Mouse (Mus musculus) forebrain, embryonic 15.5 days (tissue): ENCODE data around the gene Rps6ka2. TPM values are rescaled to one million over a fixed set of nuclear protein-coding genes. Genes with fewer than 3 reads are reported as not detected.
"Not testable (repeated sequence)": the region's sequence is repeated elsewhere in the genome, so short reads cannot be mapped to it uniquely, and the experiment has no call there.

Source experiments
- ATAC-seq: fragments of 200-750 bp; cut with Nextera tagmentation; replicated peaks from 2 replicates; pipeline ENCODE4 v1.8.0; 2017; ENCODE audit warnings: mild to moderate bottlenecking, moderate TSS enrichment, moderate library complexity
- H3K27ac ChIP-seq: fragments of 300-500 bp; sonication (generic); replicated peaks from 2 replicates; pipeline ENCODE4 v1.5.1; 2015; ENCODE audit warnings: mild to moderate bottlenecking, inconsistent platforms
- H3K27me3 ChIP-seq: fragments of 300-500 bp; sonication (generic); 2 replicates; pipeline ENCODE4 v1.6.1; 2015; ENCODE audit warnings: inconsistent platforms
- H3K36me3 ChIP-seq: fragments of 300-500 bp; sonication (generic); 2 replicates; pipeline ENCODE4 v1.6.1; 2015; ENCODE audit warnings: mild to moderate bottlenecking, inconsistent platforms
- H3K4me1 ChIP-seq: fragments of 300-500 bp; sonication (generic); 2 replicates; pipeline ENCODE4 v1.6.1; 2015; ENCODE audit warnings: inconsistent platforms
- H3K4me2 ChIP-seq: fragments of 300-500 bp; sonication (generic); replicated peaks from 2 replicates; pipeline ENCODE4 v1.6.1; 2015; ENCODE audit warnings: mild to moderate bottlenecking, inconsistent platforms
- H3K4me3 ChIP-seq: fragments of 300-500 bp; sonication (generic); 2 replicates; pipeline ENCODE4 v1.5.1; 2015; ENCODE audit warnings: mild to moderate bottlenecking, inconsistent platforms
- H3K9ac ChIP-seq: fragments of 300-500 bp; sonication (generic); replicated peaks from 2 replicates; pipeline ENCODE4 v1.6.1; 2015; ENCODE audit warnings: mild to moderate bottlenecking, inconsistent platforms
- H3K9me3 ChIP-seq: fragments of 300-500 bp; sonication (generic); 2 replicates; pipeline ENCODE4 v1.6.1; 2016; ENCODE audit warnings: inconsistent platforms
- WGBS: fragments of 180-500 bp; shearing (Covaris S2); methylation state at CpG from one replicate; pipeline ENCODE4 v1.1.7; 2015; ENCODE audit warnings: mixed read lengths; 5-methylcytosine and 5-hydroxymethylcytosine counted together
- polyA plus RNA-seq: library from polyadenylated mRNA; unstranded; fragments of >200 nt; fragmentation: Nextera tagmentation; extraction: Ambion mirVana; gene quantifications from 2 replicates; pipeline ENCODE4 v1.2.1, GENCODE M21; 2015

The Rps6ka2 gene
- 23.0 and 25.0 TPM in 2 replicates for polyA plus RNA-seq

DNA sequence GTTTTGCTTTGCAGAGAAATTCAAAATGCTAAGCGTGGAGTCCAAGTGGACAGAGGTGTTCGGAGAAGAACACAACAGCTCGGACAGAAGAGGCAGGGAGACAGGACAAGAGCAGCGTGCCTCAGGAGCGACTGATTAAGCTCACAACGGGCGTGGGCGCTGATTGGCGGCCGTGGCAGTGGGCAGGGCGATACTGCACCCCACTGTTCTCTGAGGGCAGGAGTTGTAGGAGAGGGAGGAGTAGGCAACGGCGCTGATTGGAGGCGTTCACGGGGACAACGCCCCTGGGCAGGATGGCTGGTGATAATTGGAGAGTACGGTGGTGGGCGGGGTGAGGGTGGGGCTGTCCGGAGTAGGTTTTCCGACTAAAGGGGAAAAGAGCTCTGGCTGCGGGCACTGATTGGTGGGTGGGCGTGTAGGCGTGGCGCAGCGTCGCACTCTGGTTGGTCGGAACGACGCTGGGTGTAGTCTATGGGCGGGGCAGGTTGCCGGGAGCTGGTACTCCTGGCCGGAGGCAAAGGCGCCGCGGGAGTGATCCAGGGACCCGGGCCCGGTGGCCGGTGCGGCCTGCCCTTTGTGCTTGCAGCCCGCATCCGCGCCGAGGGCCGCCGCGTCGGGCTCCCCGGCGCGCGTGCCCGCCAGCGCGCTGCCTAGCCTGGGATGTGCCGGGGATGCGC is at the start of gene Rps6ka2:
TSS of gene Rps6ka2 (plus strand) at position 489 of the 677 bp plus-strand sequence.
- ATAC-seq, result peak; percentile 100
- Histone ChIP-seq H3K9ac (peak within 1 kb of the TSS; percentile 85), H3K4me1 (peaks cover 25% of the 10 kb centered on the region), H3K27ac (peak within 1 kb of the TSS; percentile 90), H3K9me3 (no peaks in the 10 kb centered on the region), H3K4me3 (peak within 1 kb of the TSS; percentile 87), H3K27me3 (no peaks in the 10 kb centered on the region), H3K4me2 (peak within 1 kb of the TSS; percentile 89), H3K36me3 (no peaks in the 10 kb centered on the region)
- WGBS, result under 1% methylated on average over 56 of the region's 56 CpGs

DNA sequence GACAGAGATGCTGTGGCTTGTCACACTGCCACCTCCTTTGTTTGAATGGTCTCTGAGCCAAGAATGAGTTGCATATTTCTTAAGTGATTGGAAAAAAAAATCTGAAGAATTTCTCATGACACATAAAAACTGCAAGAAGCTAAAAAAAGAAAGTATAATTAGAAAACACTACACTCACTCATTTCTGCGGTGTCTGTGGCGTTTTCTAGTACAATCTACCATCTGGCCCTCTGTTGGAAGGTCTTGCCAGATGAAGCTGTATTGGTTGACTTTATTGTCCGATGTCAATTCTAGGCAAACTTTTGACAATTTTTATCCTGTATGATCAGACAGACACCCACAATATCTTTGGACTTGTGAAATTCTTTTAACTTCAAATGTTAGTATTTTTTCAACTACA is 49.1 kb upstream of the Rps6ka2 start:
- H3K27ac ChIP-seq, H3K9ac ChIP-seq, H3K4me3 ChIP-seq, H3K4me1 ChIP-seq, ATAC-seq, H3K9me3 ChIP-seq, H3K27me3 ChIP-seq, H3K4me2 ChIP-seq, H3K36me3 ChIP-seq: not testable (repeated sequence)
- WGBS, result 74% methylated on average over 3 of the region's 3 CpGs

GRCm38 (mm10) chr17:7122554-7122953 is 47.4 kb upstream of the Rps6ka2 start:
- H3K36me3 ChIP-seq, H3K4me2 ChIP-seq, H3K27ac ChIP-seq, H3K4me3 ChIP-seq, H3K9me3 ChIP-seq, ATAC-seq, H3K27me3 ChIP-seq, H3K9ac ChIP-seq, H3K4me1 ChIP-seq: not testable (repeated sequence)
- 89% methylated on average over 11 of the region's 11 CpGs for WGBS

GRCm38 (mm10) chr17:7126475-7126874 is 43.4 kb upstream of the Rps6ka2 start:
- ATAC-seq, H3K4me2 ChIP-seq, H3K9me3 ChIP-seq, H3K27ac ChIP-seq, H3K4me1 ChIP-seq, H3K27me3 ChIP-seq, H3K36me3 ChIP-seq, H3K4me3 ChIP-seq, H3K9ac ChIP-seq: not testable (repeated sequence)
- 88% methylated on average over 8 of the region's 10 CpGs for WGBS

GRCm38 (mm10) chr17:7134002-7134401 is 35.9 kb upstream of the Rps6ka2 start:
- not testable (repeated sequence) for H3K27ac ChIP-seq, H3K36me3 ChIP-seq, H3K27me3 ChIP-seq, H3K4me3 ChIP-seq, H3K4me2 ChIP-seq, H3K9me3 ChIP-seq, ATAC-seq, H3K9ac ChIP-seq, H3K4me1 ChIP-seq
- WGBS, result no CpG with 5 or more reads among the region's 7 CpGs

GRCm38 (mm10) chr17:7135277-7135676 is 34.6 kb upstream of the Rps6ka2 start:
- not testable (repeated sequence) for H3K4me2 ChIP-seq, H3K9ac ChIP-seq, H3K9me3 ChIP-seq, H3K36me3 ChIP-seq, H3K27ac ChIP-seq, H3K4me3 ChIP-seq, H3K4me1 ChIP-seq, H3K27me3 ChIP-seq, ATAC-seq
- 96% methylated on average over 7 of the region's 8 CpGs for WGBS

GRCm38 (mm10) chr17:7138186-7138925 is 31.6 kb upstream of the Rps6ka2 start:
- Histone ChIP-seq H3K9me3 (no peaks in the 10 kb centered on the region), H3K4me3 (no peak overlapping the region)
- WGBS, result 84% methylated on average over 21 of the region's 21 CpGs

GRCm38 (mm10) chr17:7140399-7141174 is 29.3 kb upstream of the Rps6ka2 start:
- H3K4me3 ChIP-seq, result no peak overlapping the region
- H3K9me3 ChIP-seq, result no peaks in the 10 kb centered on the region
- no peak overlapping the region for H3K4me2 ChIP-seq
- H3K4me1 ChIP-seq, result 0 out of 2 replicates have a peak, but pooled peaks cover 5% of the 10 kb centered on the region
- H3K27ac ChIP-seq, result no peak overlapping the region
- H3K9ac ChIP-seq, result no peak overlapping the region
- WGBS, result 86% methylated on average over 10 of the region's 10 CpGs
- no peak for ATAC-seq
- H3K36me3 ChIP-seq, result no peaks in the 10 kb centered on the region
- H3K27me3 ChIP-seq, result no peaks in the 10 kb centered on the region

More at GRCm38 (mm10) chr17:7138186-7138925, 31.6 kb upstream of the Rps6ka2 start:
- H3K27me3 ChIP-seq, result no peaks in the 10 kb centered on the region
- H3K4me2 ChIP-seq, result no peak overlapping the region
- H3K9ac ChIP-seq, result no peak overlapping the region
- no peak for ATAC-seq
- H3K4me1 ChIP-seq, result no peaks in the 10 kb centered on the region
- H3K36me3 ChIP-seq, result no peaks in the 10 kb centered on the region
- no peak overlapping the region for H3K27ac ChIP-seq

DNA sequence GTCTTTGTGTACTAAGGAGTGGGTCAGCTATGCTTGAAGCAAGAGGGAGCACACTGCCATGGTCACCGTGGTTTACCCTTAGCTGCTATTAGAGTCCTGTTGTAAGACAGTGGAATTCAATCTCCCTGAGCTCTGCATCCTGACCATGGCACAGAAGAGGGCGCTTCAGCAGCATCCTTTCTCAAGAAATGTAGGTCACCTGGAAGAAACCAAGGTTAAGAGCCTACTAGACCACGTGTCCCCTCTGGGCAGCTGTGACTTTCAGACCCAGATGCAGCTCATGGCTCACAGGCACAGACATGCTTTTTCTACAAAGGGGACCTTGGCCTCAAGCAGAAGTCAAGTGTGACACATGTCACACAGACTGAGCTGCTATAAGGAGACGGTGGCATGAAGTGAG is 27.5 kb upstream of the Rps6ka2 start:
- no peak overlapping the region for H3K4me3 ChIP-seq
- no peak overlapping the region for H3K9ac ChIP-seq
- 0 out of 2 replicates have a peak, but pooled peaks cover 5% of the 10 kb centered on the region for H3K4me1 ChIP-seq
- no peak overlapping the region for H3K27ac ChIP-seq
- WGBS, result 76% methylated on average over 4 of the region's 4 CpGs
- H3K36me3 ChIP-seq, result no peaks in the 10 kb centered on the region
- no peaks in the 10 kb centered on the region for H3K9me3 ChIP-seq
- no peak for ATAC-seq
- no peaks in the 10 kb centered on the region for H3K27me3 ChIP-seq
- H3K4me2 ChIP-seq, result no peak overlapping the region

- no peak for ATAC-seq
- no peak overlapping the region for H3K4me3 ChIP-seq
- H3K9me3 ChIP-seq, result no peaks in the 10 kb centered on the region
- H3K4me1 ChIP-seq, result 0 out of 2 replicates have a peak, but pooled peaks cover 5% of the 10 kb centered on the region
- H3K27ac ChIP-seq, result no peak overlapping the region
- H3K27me3 ChIP-seq, result no peaks in the 10 kb centered on the region
- 81% methylated on average over 7 of the region's 7 CpGs for WGBS
- H3K4me2 ChIP-seq, result no peak overlapping the region
- H3K36me3 ChIP-seq, result no peaks in the 10 kb centered on the region
- H3K9ac ChIP-seq, result no peak overlapping the region
These were observed 25.9 kb upstream of the Rps6ka2 start for GRCm38 (mm10) chr17:7143885-7144518.

GRCm38 (mm10) chr17:7145373-7146058 is 24.4 kb upstream of the Rps6ka2 start:
- no peak overlapping the region for H3K4me3 ChIP-seq
- no peak overlapping the region for H3K27ac ChIP-seq
- 39% methylated on average over 9 of the region's 9 CpGs for WGBS
- 0 out of 2 replicates have a peak, but pooled peaks cover 5% of the 10 kb centered on the region for H3K4me1 ChIP-seq
- H3K4me2 ChIP-seq, result no peak overlapping the region
- no peaks in the 10 kb centered on the region for H3K27me3 ChIP-seq
- no peak for ATAC-seq
- no peak overlapping the region for H3K9ac ChIP-seq
- H3K9me3 ChIP-seq, result no peaks in the 10 kb centered on the region
- H3K36me3 ChIP-seq, result no peaks in the 10 kb centered on the region
